Mouse (Mus musculus): ENCODE data around the gene Abhd17c.

Abhd17c gene

GRCm38 (mm10) chr7:84117543-84118122 is 34.1 kb downstream of the Abhd17c start:
- no peak for DNase-seq (ENCODE audit: low spot score)

GRCm38 (mm10) chr7:84116621-84117542 is 34.8 kb downstream of the Abhd17c start:
- no peak for DNase-seq (ENCODE audit: low spot score)

DNA sequence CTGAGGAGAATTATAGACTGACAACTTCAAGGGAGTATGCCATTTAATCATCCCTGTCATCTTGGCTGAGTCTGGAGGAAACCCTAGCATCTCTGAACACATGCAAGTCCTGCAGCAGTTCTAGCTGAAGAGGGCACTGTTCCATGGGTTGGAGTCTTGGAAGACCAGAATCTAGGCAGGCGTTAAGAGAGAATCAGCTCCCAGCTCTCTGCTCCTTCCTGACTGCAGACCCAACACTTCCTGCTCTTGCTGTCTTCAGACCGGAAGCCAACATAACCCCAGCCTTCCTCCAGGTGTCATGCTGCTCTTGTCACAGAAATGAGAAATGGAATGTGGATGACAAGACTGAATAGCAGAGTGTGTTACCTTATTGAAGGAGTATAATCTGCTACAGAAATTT is 36.3 kb downstream of the Abhd17c start:
- DNase-seq (ENCODE audit: low spot score): no peak

GRCm38 (mm10) chr7:84114775-84115174 is 36.9 kb downstream of the Abhd17c start:
- no peak for DNase-seq (ENCODE audit: low spot score)

DNA sequence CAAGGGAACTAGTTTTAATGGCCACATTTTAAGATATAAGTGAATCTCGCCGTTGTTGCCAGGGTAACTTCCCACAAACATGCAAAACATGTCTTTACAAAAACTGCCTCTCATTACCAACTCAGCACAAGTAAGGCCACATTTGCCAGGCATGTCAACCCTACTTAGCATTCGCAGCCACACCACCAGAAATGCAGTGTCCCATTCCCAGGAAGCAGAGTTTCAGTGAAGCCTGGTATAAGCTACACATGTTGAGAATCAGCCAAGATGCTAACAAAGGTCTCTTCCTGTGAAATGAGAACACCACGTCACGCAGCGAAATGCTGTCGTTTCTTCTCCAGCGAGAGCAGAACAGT is 38.7 kb downstream of the Abhd17c start:
- DNase-seq (ENCODE audit: low spot score): no peak

DNA sequence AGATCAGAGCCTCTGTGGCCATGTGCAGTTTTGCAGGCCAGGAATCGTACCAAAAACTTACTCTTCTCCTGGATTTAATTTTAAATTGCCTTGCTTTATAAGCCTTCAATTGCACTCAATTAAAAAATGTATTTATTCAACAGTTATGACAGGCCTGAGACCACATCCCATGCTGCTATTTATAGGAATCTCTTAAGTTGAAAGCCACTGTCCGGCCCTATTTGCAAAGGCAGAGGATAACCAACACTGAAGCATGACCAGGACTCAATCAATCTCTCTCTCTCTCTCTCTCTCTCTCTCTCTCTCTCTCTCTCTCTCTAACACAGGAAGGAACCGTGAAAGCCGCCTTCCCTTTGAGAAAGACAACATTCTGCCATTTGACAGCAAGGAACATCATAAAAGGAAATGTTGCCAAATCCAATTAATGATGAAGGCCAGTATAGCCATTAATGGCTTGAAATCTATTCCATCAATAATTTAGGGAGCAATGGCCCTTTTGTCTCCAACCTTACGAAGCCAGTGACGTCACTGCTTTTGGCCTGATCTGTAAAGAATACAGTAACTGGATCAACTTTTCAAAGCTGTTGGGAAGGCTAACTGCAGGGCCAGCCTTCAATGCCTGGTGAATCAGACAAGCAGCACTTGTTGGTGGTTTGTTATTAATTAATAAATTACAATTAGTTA is 39.2 kb downstream of the Abhd17c start:
- no peak for DNase-seq (ENCODE audit: low spot score)

- DNase-seq (ENCODE audit: low spot score): no peak
Observed at GRCm38 (mm10) chr7:84111716-84112350, 39.9 kb downstream of the Abhd17c start.

- no peak for DNase-seq (ENCODE audit: low spot score)
Observed at GRCm38 (mm10) chr7:84106942-84107341, 44.8 kb downstream of the Abhd17c start.

DNA sequence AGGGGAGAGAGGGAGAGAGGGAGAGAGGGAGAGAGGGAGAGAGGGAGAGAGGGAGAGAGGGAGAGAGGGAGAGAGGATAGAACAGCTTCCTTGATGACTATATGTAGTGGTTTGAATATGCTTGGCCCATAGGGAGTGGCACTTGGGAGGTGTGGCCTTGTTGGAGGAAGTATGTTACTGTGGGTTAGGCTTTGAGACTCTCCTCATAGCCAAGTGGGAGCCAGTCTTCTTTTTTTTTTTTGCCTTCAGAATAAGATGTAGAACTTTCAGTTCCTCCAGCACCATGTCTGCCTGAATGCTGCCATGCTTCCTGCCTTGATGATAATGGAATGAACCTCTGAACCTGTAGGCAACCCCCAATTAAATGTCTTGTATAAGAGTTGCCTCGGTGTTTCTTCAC is 49.1 kb downstream of the Abhd17c start:
- no peak for DNase-seq (ENCODE audit: low spot score)

DNA sequence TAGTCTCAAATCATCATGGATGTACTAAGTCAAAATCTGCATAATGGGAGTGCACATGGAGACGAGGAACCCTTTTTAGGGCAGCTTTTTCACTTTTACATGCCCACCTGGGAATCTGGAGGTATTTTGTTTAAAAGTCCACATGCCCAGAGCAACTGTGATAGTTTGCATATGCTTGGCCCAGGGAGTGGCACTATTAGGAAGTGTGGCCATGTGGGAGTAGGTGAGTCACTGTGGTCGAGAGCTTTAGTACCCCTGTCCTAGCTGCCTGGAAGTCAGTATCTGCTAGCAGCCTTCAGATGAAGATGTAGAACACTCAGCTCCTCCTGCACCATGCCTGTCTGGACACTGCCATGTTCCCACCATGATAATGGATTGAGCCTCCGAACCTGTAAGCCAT is 51.0 kb downstream of the Abhd17c start:
- DNase-seq (ENCODE audit: low spot score): no peak

DNA sequence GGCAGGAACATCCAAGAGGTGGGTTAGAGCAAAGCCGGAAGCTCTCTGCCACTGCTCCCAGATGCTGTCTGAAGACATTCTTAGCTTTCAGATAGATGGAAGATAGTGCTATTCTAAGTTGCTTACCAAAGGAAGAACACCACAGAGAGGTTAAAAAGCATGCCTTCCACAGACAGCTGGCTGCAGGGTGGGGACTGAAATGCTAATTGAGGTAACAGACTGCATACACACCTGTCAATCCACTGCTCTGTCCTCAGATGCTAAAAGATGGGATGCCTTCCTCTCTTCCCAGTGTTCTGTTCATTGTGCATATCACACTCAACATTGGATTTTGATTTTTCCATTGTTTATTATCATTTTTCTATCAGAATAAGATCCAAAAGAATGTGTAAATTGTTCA is 53.6 kb downstream of the Abhd17c start:
- DNase-seq (ENCODE audit: low spot score): no peak

DNA sequence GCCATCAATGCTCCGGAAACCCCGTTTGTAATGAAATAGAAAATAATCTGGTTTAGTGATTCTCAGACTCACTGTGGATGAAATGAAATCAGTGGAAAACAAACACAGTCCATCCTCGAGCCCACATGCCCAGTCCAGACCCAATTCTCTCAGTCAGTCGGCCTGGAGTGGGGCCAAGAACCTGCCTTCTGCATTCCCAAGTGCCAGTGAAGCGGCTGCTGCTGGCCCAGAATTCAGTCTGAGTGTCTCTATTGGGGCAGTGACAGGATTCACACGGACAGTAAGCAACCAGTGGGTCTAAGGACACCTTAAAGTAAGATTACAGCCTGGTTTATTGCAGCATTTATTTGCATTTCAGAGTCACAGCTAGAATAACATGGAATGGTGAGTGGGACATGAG is 55.2 kb downstream of the Abhd17c start:
- no peak for DNase-seq (ENCODE audit: low spot score)

DNA sequence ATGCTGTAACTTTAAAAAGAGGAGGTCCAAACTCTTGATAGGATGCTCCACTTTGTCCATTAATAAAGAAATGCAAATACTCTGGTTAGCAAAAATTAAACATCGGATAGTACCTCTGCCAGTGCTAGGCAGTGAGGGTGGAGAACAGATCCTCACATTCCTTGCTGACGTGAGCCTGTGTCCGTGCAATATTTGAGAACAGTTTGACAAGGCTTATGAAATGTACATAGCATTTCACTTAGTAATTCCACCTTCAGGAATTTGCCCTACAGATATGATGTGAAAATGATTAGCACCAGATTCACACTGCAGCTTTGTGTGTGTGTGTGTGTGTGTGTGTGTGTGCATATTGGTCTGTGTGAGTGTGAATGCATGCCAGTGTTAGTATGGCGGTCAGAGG is 60.9 kb downstream of the Abhd17c start:
- DNase-seq (ENCODE audit: low spot score): no peak

DNA sequence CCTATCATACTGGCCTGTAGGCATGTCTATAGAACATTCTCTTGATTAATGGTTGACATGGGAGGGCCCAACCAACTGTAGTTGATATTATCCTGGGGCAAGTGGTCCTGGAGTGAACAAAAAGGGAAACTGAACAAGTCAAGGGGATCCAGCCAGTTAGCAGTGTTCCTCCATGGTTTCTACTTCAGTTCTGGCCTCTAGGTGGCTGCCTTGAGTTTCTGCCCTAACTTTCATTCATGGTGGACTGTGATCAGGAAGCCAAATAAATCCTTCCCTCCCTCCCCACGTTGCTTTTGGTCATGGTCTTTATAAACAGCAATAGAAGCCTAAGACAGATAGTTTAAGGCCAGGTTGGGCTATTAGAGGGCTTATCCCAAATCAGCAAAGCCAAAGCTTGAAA is 61.9 kb downstream of the Abhd17c start:
- peak; percentile 18 for DNase-seq (ENCODE audit: low spot score)

GRCm38 (mm10) chr7:84088971-84089370 is 62.7 kb downstream of the Abhd17c start:
- DNase-seq (ENCODE audit: low spot score): peak; percentile 55

DNA sequence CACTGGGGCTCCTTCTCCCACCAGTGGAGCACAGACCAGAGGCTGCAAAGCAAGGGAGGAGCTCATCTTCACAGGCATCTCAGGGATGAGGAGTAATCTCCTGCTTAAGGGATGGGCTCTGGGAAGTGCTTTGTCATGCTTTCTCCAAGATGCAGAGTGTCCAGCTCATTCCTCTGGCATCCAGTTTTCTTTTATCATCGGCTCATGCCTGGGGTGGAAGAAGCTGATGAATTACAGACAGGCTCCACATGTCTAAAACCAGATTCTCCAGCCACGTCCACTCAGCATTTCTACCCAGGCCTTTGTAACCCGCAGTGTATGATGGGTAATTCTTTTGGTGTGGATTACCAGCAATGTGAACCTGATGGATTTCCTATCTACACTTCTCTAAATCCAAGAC is 63.5 kb downstream of the Abhd17c start:
- DNase-seq (ENCODE audit: low spot score): peak; percentile 6

GRCm38 (mm10) chr7:84086039-84086829 is 65.5 kb downstream of the Abhd17c start, which contains the start of gene Cemip:
Gene Cemip, minus strand, starts transcription at chr7:84086502.
- DNase-seq (ENCODE audit: low spot score): peak; percentile 77

GRCm38 (mm10) chr7:84085049-84085945 is 66.4 kb downstream of the Abhd17c start:
- DNase-seq (ENCODE audit: low spot score): peak; percentile 53

DNA sequence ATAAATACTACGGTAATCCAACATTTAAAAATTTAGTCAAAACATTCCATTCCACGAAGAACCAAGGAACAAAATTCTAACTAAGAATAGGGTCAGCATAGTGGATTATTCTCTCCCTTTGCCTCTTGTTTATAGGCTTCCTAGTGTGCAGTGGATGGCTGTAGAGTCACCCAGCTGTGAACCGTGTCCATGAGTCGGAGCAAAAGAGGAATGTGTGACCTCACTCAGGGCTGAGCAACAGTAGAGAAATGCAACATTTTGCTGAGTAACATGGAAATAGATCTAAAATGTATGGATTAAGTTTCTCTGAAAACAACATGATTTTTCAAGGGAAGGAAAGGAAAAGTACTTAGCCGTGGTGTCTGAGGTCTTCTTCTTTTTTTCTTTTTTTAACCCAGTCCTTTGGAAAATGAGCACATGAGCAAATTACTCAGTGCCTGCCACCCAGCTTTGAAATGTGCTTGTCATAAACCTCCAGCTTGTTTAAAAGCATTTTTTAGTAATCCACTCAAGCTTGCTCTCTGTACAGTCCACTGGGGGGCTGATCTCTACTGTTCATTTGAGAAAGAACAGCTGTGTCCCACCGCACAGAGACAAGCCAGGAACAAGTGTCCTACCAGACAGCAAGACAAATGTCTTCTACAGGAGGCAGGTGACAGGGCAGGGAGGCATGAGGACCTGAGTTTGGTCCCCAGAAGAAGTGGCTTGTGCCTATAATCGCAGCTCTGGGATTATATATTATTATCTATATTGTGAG is 74.3 kb downstream of the Abhd17c start:
- DNase-seq (ENCODE audit: low spot score): no peak

- DNase-seq (ENCODE audit: low spot score): no peak
Observed at GRCm38 (mm10) chr7:84074266-84074665, 77.4 kb downstream of the Abhd17c start.
